Comparison of ENCODE assay signal across 8 mouse cellular contexts in genomic region chrX:94121161-94121856, GRCm38 (mm10). TPM values are rescaled to one million over a fixed set of nuclear protein-coding genes. Genes with fewer than 3 reads are reported as not detected.
DNase-seq lines count a peak whose midpoint lies in the region; TF ChIP-seq lines count a peak whose summit lies in the region.

No protein-coding gene starts in this region.

- TF ChIP-seq CTCF in brain, embryonic 14.5 days (IDR thresholded peaks at IDR 0.05; ENCODE audit: borderline replicate concordance, extremely low read depth, insufficient read depth, insufficient read length), result no peak

- peak; percentile 3 for DNase-seq in right cerebral cortex, postnatal 25 days
- no peak for DNase-seq in right cerebral cortex, postnatal 14 days
- peak; percentile 19 for DNase-seq in brain, embryonic 14.5 days (ENCODE audit: low read depth)
- no peak for DNase-seq in heart, embryonic 10.5 days (ENCODE audit: low spot score)
- peak; percentile 18 for DNase-seq in kidney, adult 9 months
- DNase-seq in lung, postnatal 14 days, result peak; percentile 23
- DNase-seq in spleen, postnatal 14 days (ENCODE audit: low spot score in 2 of 2), result peak; percentile 5 to 7
- no peak for DNase-seq in left cerebral cortex, adult 11 months (ENCODE audit: low spot score)

- H3K9me3 ChIP-seq in heart, embryonic 10.5 days, result no peaks in the 10 kb centered on the region

- no peaks in the 10 kb centered on the region for H3K36me3 ChIP-seq in heart, embryonic 10.5 days

- TF ChIP-seq POLR2A in brain, embryonic 14.5 days (IDR thresholded peaks at IDR 0.05; ENCODE audit: borderline replicate concordance, extremely low read depth, insufficient read depth, insufficient read length, poor library complexity, severe bottlenecking), result no peak

- peak overlapping the region; percentile 98 for H3K27ac ChIP-seq in heart, embryonic 10.5 days

- H3K4me1 ChIP-seq in heart, embryonic 10.5 days, result no peaks in the 10 kb centered on the region

- H3K27me3 ChIP-seq in heart, embryonic 10.5 days (ENCODE audit: insufficient read depth, poor library complexity, severe bottlenecking), result peaks cover 45% of the 10 kb centered on the region; the same call in 1 of the 2 replicates

- 22% methylated on average over 24 of the region's 24 CpGs for WGBS in heart, embryonic 10.5 days

- peak overlapping the region; percentile 69 for H3K4me3 ChIP-seq in heart, embryonic 10.5 days

RNA-seq across cellular contexts. Expression of gene Zfx, which starts 2.2 kb away (rescaled TPM):
- polyA plus RNA-seq in brain, embryonic 14.5 days (2012; rRNA removed), result 13.1 and 16.4 TPM in 2 replicates
- 21.7 and 25.7 TPM in 2 replicates for polyA plus RNA-seq in heart, embryonic 10.5 days (2016; fragmentation: Nextera tagmentation; extraction: Ambion mirVana)

Comparison
In these comparisons a context has a peak if more than half of its experiments do, and no peak if none do; other contexts are left out.
1. DNase-seq: peak in right cerebral cortex, postnatal 25 days (single experiment), brain, embryonic 14.5 days (single experiment), kidney, adult 9 months (single experiment), lung, postnatal 14 days (single experiment) and spleen, postnatal 14 days (2 of 2); none in right cerebral cortex, postnatal 14 days (single experiment), heart, embryonic 10.5 days (single experiment) and left cerebral cortex, adult 11 months (single experiment).